Mouse (Mus musculus) forebrain, embryonic 16.5 days (tissue): ENCODE measurements around the gene Prdm4. TPM values are rescaled to one million over a fixed set of nuclear protein-coding genes. Genes with fewer than 3 reads are reported as not detected.
A peak's percentile ranks its signal among the peaks of the same experiment; 100 is the strongest.

ENCODE experiments used
- ATAC-seq: fragments of 200-750 bp; cut with Nextera tagmentation; 2 replicates; pipeline ENCODE4 v1.8.0; 2017; ENCODE audit warnings: mild to moderate bottlenecking, moderate library complexity
- H3K27ac ChIP-seq: fragments of 300-500 bp; sonication (generic); 2 replicates; pipeline ENCODE4 v1.5.1; 2014; ENCODE audit warnings: low read length, control low read depth
- H3K27me3 ChIP-seq: fragments of 300-500 bp; sonication (generic); replicated peaks from 2 replicates; pipeline ENCODE4 v1.6.1; 2014; ENCODE audit warnings: low read length; ENCODE audit not compliant: control insufficient read depth, insufficient read depth
- H3K36me3 ChIP-seq: fragments of 300-500 bp; sonication (generic); 2 replicates; pipeline ENCODE4 v1.6.1; 2014; ENCODE audit not compliant: control insufficient read depth, insufficient read depth
- H3K4me1 ChIP-seq: fragments of 300-500 bp; sonication (generic); replicated peaks from 2 replicates; pipeline ENCODE4 v1.6.1; 2014; ENCODE audit warnings: low read length; ENCODE audit not compliant: control insufficient read depth, insufficient read depth
- H3K4me2 ChIP-seq: fragments of 300-500 bp; sonication (generic); 2 replicates; pipeline ENCODE4 v1.6.1; 2014; ENCODE audit warnings: mild to moderate bottlenecking, low read length, control low read depth
- H3K4me3 ChIP-seq: fragments of 300-500 bp; sonication (generic); replicated peaks from 2 replicates; pipeline ENCODE4 v1.5.1; 2014; ENCODE audit warnings: mild to moderate bottlenecking, low read length, control low read depth
- H3K9ac ChIP-seq: fragments of 300-500 bp; sonication (generic); replicated peaks from 2 replicates; pipeline ENCODE4 v1.6.1; 2014; ENCODE audit warnings: low read depth, low read length, control low read depth
- H3K9me3 ChIP-seq: fragments of 300-500 bp; sonication (generic); 2 replicates; pipeline ENCODE4 v1.6.1; 2016; ENCODE audit warnings: low read length; ENCODE audit not compliant: control insufficient read depth
- WGBS: fragments of 180-500 bp; shearing (Covaris S2); extraction: QIAGEN DNeasy Blood & Tissue Kit; methylation state at CpG from one replicate; pipeline ENCODE4 v1.1.7; 2014; 5-methylcytosine and 5-hydroxymethylcytosine counted together
- polyA plus RNA-seq: library from polyadenylated mRNA; unstranded; fragments of >200 nt; fragmentation: Nextera tagmentation; extraction: Ambion mirVana; gene quantifications from 2 replicates; pipeline ENCODE4 v1.2.1, GENCODE M21; 2015

Prdm4 gene
- polyA plus RNA-seq: 20.8 and 24.0 TPM in 2 replicates

GRCm38 (mm10) chr10:85916498-85917309 lies at the start of gene Prdm4:
Gene Prdm4, minus strand, starts transcription at chr10:85917142.
- Histone ChIP-seq H3K36me3 (peaks cover 8% of the 10 kb centered on the region), H3K4me1 (peaks cover 14% of the 10 kb centered on the region), H3K9ac (peak within 1 kb of the TSS; percentile 88), H3K27me3 (no peaks in the 10 kb centered on the region), H3K9me3 (no peaks in the 10 kb centered on the region), H3K4me2 (peak within 1 kb of the TSS; percentile 65), H3K27ac (peak within 1 kb of the TSS; percentile 83), H3K4me3 (peak within 1 kb of the TSS; percentile 95)
- under 1% methylated on average over 69 of the region's 90 CpGs for WGBS
- peak; percentile 100 for ATAC-seq

GRCm38 (mm10) chr10:85966476-85966875 lies 49.5 kb upstream of the Prdm4 start:
- Histone ChIP-seq H3K4me3 (no peak overlapping the region), H3K4me2 (no peak overlapping the region), H3K9ac (no peak overlapping the region), H3K27me3 (no peaks in the 10 kb centered on the region; the same call in 1 of the 2 replicates), H3K36me3 (no peaks in the 10 kb centered on the region), H3K9me3 (no peaks in the 10 kb centered on the region), H3K4me1 (no peaks in the 10 kb centered on the region), H3K27ac (no peak overlapping the region)
- ATAC-seq: no peak
- 65% methylated on average over 2 of the region's 2 CpGs for WGBS

- no peak for ATAC-seq
- Histone ChIP-seq H3K9me3 (no peaks in the 10 kb centered on the region), H3K4me3 (no peak overlapping the region), H3K4me2 (no peak overlapping the region), H3K9ac (no peak overlapping the region), H3K27ac (no peak overlapping the region), H3K4me1 (no peaks in the 10 kb centered on the region), H3K27me3 (no peaks in the 10 kb centered on the region; the same call in 1 of the 2 replicates), H3K36me3 (no peaks in the 10 kb centered on the region)
- 91% methylated on average over 7 of the region's 7 CpGs for whole genome bisulfite sequencing
These were observed 47.4 kb upstream of the Prdm4 start for GRCm38 (mm10) chr10:85964316-85964715.

- Histone ChIP-seq H3K9ac (no peak overlapping the region), H3K36me3 (no peaks in the 10 kb centered on the region), H3K4me1 (no peaks in the 10 kb centered on the region), H3K4me2 (no peak overlapping the region), H3K9me3 (no peaks in the 10 kb centered on the region), H3K27ac (no peak overlapping the region), H3K4me3 (no peak overlapping the region), H3K27me3 (no peaks in the 10 kb centered on the region; the same call in 1 of the 2 replicates)
- no peak for ATAC-seq
- 73% methylated on average over 9 of the region's 9 CpGs for WGBS
These were observed 46.0 kb upstream of the Prdm4 start for GRCm38 (mm10) chr10:85962897-85963296.

- Histone ChIP-seq H3K27ac (peak within 1 kb of the TSS; percentile 67), H3K4me3 (peak within 1 kb of the TSS; percentile 99), H3K9ac (peak within 1 kb of the TSS; percentile 90), H3K9me3 (no peaks in the 10 kb centered on the region), H3K36me3 (peaks cover 7% of the 10 kb centered on the region; the same call in 1 of the 2 replicates), H3K4me1 (peaks cover 7% of the 10 kb centered on the region), H3K4me2 (peak within 1 kb of the TSS; percentile 96), H3K27me3 (no peaks in the 10 kb centered on the region; the same call in 1 of the 2 replicates)
- ATAC-seq: peak; percentile 96
- WGBS: under 1% methylated on average over 38 of the region's 38 CpGs
These were observed 40.6 kb upstream of the Prdm4 start, which contains the start of gene Rtcb for GRCm38 (mm10) chr10:85957464-85957950. Gene Rtcb, minus strand, starts transcription at chr10:85957823.

- ATAC-seq: 0 out of 2 replicates have a peak, but pooled peaks have one; percentile 9
These were observed 40.0 kb upstream of the Prdm4 start for GRCm38 (mm10) chr10:85956871-85957419.

GRCm38 (mm10) chr10:85954429-85954828 lies 37.5 kb upstream of the Prdm4 start:
- H3K9ac ChIP-seq: no peak overlapping the region
- H3K27me3 ChIP-seq: no peaks in the 10 kb centered on the region; the same call in 1 of the 2 replicates
- no peak overlapping the region for H3K4me2 ChIP-seq
- no peak overlapping the region for H3K4me3 ChIP-seq
- H3K27ac ChIP-seq: no peak overlapping the region
- H3K9me3 ChIP-seq: no peaks in the 10 kb centered on the region
- WGBS: 86% methylated on average over 2 of the region's 2 CpGs
- ATAC-seq: no peak
- peaks cover 18% of the 10 kb centered on the region for H3K36me3 ChIP-seq
- peaks cover 7% of the 10 kb centered on the region for H3K4me1 ChIP-seq

More at GRCm38 (mm10) chr10:85956871-85957419, 40.0 kb upstream of the Prdm4 start:
- Histone ChIP-seq H3K36me3 (peaks cover 7% of the 10 kb centered on the region; the same call in 1 of the 2 replicates), H3K4me3 (peak overlapping the region; percentile 99), H3K27ac (peak overlapping the region; percentile 67; the same call in 1 of the 2 replicates), H3K9ac (peak overlapping the region; percentile 90), H3K27me3 (no peaks in the 10 kb centered on the region; the same call in 1 of the 2 replicates), H3K4me1 (peaks cover 7% of the 10 kb centered on the region), H3K9me3 (no peaks in the 10 kb centered on the region), H3K4me2 (peak overlapping the region; percentile 96)
- 6% methylated on average over 20 of the region's 20 CpGs for WGBS

GRCm38 (mm10) chr10:85953401-85953800 lies 36.5 kb upstream of the Prdm4 start:
- Histone ChIP-seq H3K4me2 (no peak overlapping the region), H3K4me3 (no peak overlapping the region), H3K27ac (no peak overlapping the region), H3K4me1 (peaks cover 7% of the 10 kb centered on the region), H3K36me3 (peaks cover 22% of the 10 kb centered on the region), H3K27me3 (no peaks in the 10 kb centered on the region), H3K9ac (no peak overlapping the region), H3K9me3 (no peaks in the 10 kb centered on the region)
- 83% methylated on average over 3 of the region's 3 CpGs for WGBS
- ATAC-seq: no peak

GRCm38 (mm10) chr10:85951765-85952443 lies 35.0 kb upstream of the Prdm4 start:
- H3K9ac ChIP-seq: no peak overlapping the region
- H3K27ac ChIP-seq: no peak overlapping the region
- H3K4me2 ChIP-seq: no peak overlapping the region
- peaks cover 25% of the 10 kb centered on the region for H3K36me3 ChIP-seq
- H3K9me3 ChIP-seq: no peaks in the 10 kb centered on the region
- H3K27me3 ChIP-seq: no peaks in the 10 kb centered on the region
- 85% methylated on average over 6 of the region's 6 CpGs for WGBS
- H3K4me1 ChIP-seq: peaks cover 7% of the 10 kb centered on the region
- no peak overlapping the region for H3K4me3 ChIP-seq
- ATAC-seq: no peak
